Mouse (Mus musculus) cerebellum, adult 9-10 months (tissue): Measurements from ENCODE around the gene Cdc5l.
A peak's percentile ranks its signal among the peaks of the same experiment; 100 is the strongest.
"Not testable (repeated sequence)": the region's sequence is repeated elsewhere in the genome, so short reads cannot be mapped to it uniquely, and the experiment has no call there.

Experiments
- DNase-seq: peaks from one replicate; pipeline ENCODE4 v3.0.0; 2022

Cdc5l gene

GRCm38 (mm10) chr17:45432706-45433398 is 685 bp downstream of the Cdc5l start:
- peak; percentile 70 for DNase-seq

- no peak for DNase-seq
Measured at GRCm38 (mm10) chr17:45432007-45432406, 1.5 kb downstream of the Cdc5l start.

GRCm38 (mm10) chr17:45417387-45417786 is 16.1 kb downstream of the Cdc5l start:
- no peak for DNase-seq

GRCm38 (mm10) chr17:45411617-45412016 is 21.9 kb downstream of the Cdc5l start:
- DNase-seq, result not testable (repeated sequence)

- DNase-seq, result no peak
Measured at GRCm38 (mm10) chr17:45408719-45409118, 24.8 kb downstream of the Cdc5l start.

GRCm38 (mm10) chr17:45406281-45406680 is 27.3 kb downstream of the Cdc5l start:
- DNase-seq, result no peak

GRCm38 (mm10) chr17:45403207-45403606 is 30.3 kb downstream of the Cdc5l start:
- peak; percentile 66 for DNase-seq

- DNase-seq, result no peak
Measured at GRCm38 (mm10) chr17:45402601-45403000, 30.9 kb downstream of the Cdc5l start.

GRCm38 (mm10) chr17:45402126-45402525 is 31.4 kb downstream of the Cdc5l start:
- no peak for DNase-seq

- DNase-seq, result no peak
Measured at GRCm38 (mm10) chr17:45401126-45401905, 32.2 kb downstream of the Cdc5l start.

GRCm38 (mm10) chr17:45398021-45398420 is 35.5 kb downstream of the Cdc5l start:
- DNase-seq, result no peak

GRCm38 (mm10) chr17:45397541-45397940 is 36.0 kb downstream of the Cdc5l start:
- no peak for DNase-seq

- DNase-seq, result no peak
Measured at GRCm38 (mm10) chr17:45394612-45395011, 38.9 kb downstream of the Cdc5l start.

- no peak for DNase-seq
Measured at GRCm38 (mm10) chr17:45393765-45394164, 39.8 kb downstream of the Cdc5l start.

- DNase-seq, result no peak
Measured at GRCm38 (mm10) chr17:45389896-45390295, 43.6 kb downstream of the Cdc5l start.

GRCm38 (mm10) chr17:45386986-45387385 is 46.6 kb downstream of the Cdc5l start:
- DNase-seq, result no peak

- DNase-seq, result no peak
Measured at GRCm38 (mm10) chr17:45383305-45383704, 50.2 kb downstream of the Cdc5l start.

- DNase-seq, result no peak
Measured at GRCm38 (mm10) chr17:45379271-45379784, 54.2 kb downstream of the Cdc5l start.

- no peak for DNase-seq
Measured at GRCm38 (mm10) chr17:45377323-45377722, 56.2 kb downstream of the Cdc5l start.

- DNase-seq, result peak; percentile 65
Measured at GRCm38 (mm10) chr17:45373987-45374608, 59.4 kb downstream of the Cdc5l start.

- no peak for DNase-seq
Measured at GRCm38 (mm10) chr17:45371042-45371441, 62.5 kb downstream of the Cdc5l start.

- DNase-seq, result no peak
Measured at GRCm38 (mm10) chr17:45370535-45370934, 63.0 kb downstream of the Cdc5l start.

- no peak for DNase-seq
Measured at GRCm38 (mm10) chr17:45364871-45365270, 68.7 kb downstream of the Cdc5l start.

GRCm38 (mm10) chr17:45360950-45361349 is 72.6 kb downstream of the Cdc5l start:
- DNase-seq, result no peak
